Mouse (Mus musculus) kidney, adult 18-20 months (tissue): ENCODE results near the gene Mat1a.

ENCODE experiments used
- DNase-seq: peaks from one replicate; pipeline ENCODE4 v3.0.0; 2021

The Mat1a gene

GRCm38 (mm10) chr14:41146035-41146434 is 41.2 kb downstream of the Mat1a start:
- DNase-seq, result no peak

- DNase-seq, result no peak
Observed at GRCm38 (mm10) chr14:41146922-41147321, 42.1 kb downstream of the Mat1a start.

- DNase-seq, result no peak
Observed at GRCm38 (mm10) chr14:41147356-41147755, 42.5 kb downstream of the Mat1a start.

GRCm38 (mm10) chr14:41151220-41151898 is 46.5 kb downstream of the Mat1a start, which contains the start of gene Mbl1:
Mbl1 (plus strand) TSS chr14:41151458.
- DNase-seq, result peak; percentile 29

GRCm38 (mm10) chr14:41160076-41160475 is 55.2 kb downstream of the Mat1a start:
- DNase-seq, result no peak

GRCm38 (mm10) chr14:41160743-41161142 is 55.9 kb downstream of the Mat1a start:
- peak; percentile 38 for DNase-seq

GRCm38 (mm10) chr14:41162663-41163062 is 57.8 kb downstream of the Mat1a start:
- peak; percentile 57 for DNase-seq

GRCm38 (mm10) chr14:41167278-41167677 is 62.4 kb downstream of the Mat1a start:
- no peak for DNase-seq

GRCm38 (mm10) chr14:41168567-41168966 is 63.7 kb downstream of the Mat1a start:
- DNase-seq, result no peak

- DNase-seq, result no peak
Observed at GRCm38 (mm10) chr14:41170514-41170913, 65.7 kb downstream of the Mat1a start.
